Mouse (Mus musculus) hematopoietic stem cell, adult 5-6 weeks (primary cell): ENCODE data around the gene Prpf6. TPM values are rescaled to one million over a fixed set of nuclear protein-coding genes. Genes with fewer than 3 reads are reported as not detected.

Source experiments
- ATAC-seq, 2 experiments: fragments of 125-278 bp in 1 of 2; replicated peaks in 1 of 2; 2 replicates each; pipeline ENCODE4 v1.8.0; 2016 to 2017; ENCODE audit warnings: inconsistent platforms in 2 of 2, mild to moderate bottlenecking in 2 of 2, moderate number of reproducible peaks in 2 of 2, low read depth in 1 of 2, moderate TSS enrichment in 1 of 2; ENCODE audit not compliant: low FRiP score in 2 of 2, poor library complexity in 2 of 2, severe bottlenecking in 2 of 2, insufficient read depth in 1 of 2, low TSS enrichment in 1 of 2
- total RNA-seq: library from RNA; stranded (forward); fragments of 172-1452, 232-1000 nt; gene quantifications from 2 replicates; pipeline ENCODE4 v1.2.3, GENCODE M21; 2017

Prpf6 gene
- total RNA-seq, 1 experiment from 2014 or later: 120 TPM

DNA sequence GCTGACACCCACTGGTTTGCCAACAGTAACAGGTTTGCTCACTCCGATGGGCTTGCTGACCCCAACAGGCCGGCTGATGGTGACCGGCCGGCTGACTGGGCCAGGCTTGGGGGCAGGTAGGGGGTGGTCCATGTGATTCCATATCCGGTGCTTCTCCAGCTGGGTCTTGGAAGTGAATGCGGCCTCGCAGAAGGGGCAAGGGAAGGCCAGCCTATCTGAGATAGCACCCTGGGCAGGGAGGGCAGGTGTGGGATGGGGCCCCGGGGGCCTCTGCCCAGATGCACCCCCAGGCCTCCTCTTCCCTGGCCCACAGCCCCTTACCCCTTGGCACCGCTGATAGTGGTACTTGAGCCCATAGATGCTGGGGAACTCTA is 1.9 kb upstream of the Prpf6 start:
- no peak for ATAC-seq

DNA sequence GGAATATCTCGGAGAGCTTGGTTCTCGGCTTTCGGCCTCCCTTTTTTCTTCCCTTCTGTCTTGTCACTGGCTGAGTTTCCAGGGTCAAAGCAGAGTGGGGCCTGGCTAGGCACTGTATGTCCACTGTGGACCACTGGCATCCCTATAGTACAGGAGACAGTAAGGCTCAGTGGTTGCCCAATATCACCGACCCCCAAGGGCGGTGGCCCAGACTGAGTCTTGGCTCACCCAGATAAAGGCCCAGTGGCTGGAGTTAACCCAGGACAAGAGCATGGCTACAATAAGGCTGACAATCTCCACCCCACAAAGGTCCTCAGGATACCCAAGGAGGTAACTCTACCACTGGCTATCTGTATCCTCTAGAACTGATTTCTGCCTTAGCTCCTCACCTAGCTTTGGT is 1.2 kb upstream of the Prpf6 start:
- ATAC-seq: no peak

DNA sequence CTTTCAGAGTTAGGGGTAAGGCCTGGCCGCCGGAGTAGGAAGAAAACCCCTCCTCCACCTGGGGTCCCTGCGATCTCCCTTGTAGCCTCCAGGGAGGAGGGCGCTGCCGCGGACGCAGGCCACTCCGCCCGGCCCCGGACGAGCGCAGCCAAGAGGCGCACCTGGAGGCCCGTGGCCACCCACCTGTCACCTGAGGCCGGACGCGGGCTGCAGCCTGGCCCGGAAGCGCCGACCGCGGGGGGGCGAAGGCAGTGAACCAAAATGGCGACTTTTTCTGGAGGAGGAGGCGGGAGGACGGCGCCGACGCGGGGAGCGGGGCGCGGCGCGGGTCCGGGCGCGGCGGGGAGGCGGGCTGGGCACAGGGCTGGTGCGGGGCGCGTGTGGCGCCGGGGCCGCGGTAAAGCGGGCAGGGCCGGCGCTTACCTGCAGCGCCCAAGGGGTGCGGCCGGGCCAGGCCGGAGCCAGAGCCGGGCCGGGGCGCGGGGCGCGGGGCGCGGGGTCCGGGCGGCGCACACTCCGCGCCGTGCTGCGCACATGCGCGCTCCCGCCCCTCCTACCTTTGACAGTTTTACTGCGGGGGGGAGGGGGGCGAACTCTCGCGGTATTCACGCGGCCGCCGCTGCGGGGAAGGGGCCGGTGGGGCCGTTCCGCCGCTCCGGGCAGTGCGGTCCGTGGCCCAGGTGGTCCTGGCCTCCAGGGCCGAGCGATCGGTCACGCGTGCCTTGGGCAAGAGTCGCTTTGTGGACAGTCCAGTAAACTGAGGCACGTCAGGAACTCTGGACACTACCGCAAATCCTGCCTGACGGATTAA is 768 bp downstream of the Prpf6 start, which contains the start of gene Zfp512b:
Zfp512b (minus strand) TSS at position 573 of the 811 bp plus-strand sequence.
- ATAC-seq: peak in 1 of 2 experiments; percentile 24; a peak in 2 of 4 replicates

DNA sequence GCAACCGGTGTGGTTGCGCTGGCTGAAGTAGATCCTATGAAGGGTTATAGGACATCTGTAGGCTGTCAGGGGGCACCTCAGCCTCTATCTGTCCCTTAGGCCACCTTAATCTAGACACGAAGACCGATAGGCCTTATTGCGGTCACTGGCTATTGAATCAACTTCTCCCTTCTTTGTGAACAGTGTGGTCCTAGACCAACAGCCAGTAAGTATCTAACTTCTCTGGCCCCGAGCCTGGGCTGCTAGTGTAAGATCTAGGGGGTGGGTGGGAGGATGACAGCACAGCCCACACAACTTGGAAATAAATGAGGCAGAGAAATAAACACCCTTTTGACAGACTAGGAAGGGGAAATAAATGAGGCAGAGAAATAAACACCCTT is 1.4 kb downstream of the Prpf6 start:
- ATAC-seq: peak in 1 of 2 experiments; percentile 22; a peak in 2 of 4 replicates

DNA sequence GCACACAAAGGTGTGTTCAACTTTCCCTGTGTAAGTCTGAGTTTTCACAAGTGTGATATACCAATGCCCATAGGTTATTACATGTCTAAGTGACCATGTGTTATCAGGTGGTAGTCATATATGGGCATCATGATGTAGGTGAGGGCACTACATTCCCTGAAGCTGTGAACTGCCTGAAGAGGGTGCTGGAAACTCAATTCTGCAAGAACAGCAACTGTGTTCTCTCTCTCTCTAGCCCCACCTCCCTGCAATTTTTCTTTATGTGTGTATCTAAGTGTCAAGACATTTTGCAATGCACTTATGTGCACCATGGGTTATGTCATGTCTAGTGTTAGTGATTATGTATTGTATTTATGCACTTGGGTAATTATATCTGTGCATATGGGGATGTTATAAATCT is 2.3 kb downstream of the Prpf6 start:
- no peak for ATAC-seq

DNA sequence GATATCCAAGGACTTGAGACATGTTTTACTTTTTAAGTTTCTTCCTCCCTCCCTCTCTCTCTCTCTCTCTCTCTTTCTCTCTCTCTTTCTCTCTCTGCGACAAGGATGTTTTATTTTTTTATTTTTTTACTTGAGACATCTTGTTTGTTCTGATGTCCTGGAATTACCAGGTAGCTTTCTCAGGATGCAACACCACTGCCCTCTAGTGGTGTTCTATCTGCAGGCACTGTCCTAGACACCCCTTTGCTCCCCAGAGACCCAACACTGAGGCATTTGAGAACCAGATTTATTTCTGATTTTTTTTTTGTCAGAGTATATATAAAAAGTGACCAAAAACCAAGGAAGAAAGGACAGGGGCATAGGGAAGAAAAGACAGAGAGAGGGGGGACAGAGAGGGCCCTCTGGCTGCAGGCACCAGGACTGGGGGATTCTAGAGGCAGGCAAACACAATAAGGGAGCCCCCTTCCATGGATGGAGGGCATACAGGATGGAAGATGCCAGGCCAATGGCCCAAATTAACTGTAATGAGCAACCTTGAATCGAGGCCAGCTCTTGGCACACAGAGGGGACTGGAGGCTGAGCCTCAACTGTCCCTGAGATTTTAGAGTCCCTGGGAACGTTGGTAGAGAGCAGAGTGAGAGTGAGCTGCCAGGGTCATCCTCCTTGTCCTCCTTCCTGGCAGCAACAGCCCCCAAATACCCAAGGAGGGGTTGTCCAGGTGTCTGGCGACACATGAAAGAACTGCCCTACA is 3.5 kb downstream of the Prpf6 start:
- ATAC-seq: no peak

DNA sequence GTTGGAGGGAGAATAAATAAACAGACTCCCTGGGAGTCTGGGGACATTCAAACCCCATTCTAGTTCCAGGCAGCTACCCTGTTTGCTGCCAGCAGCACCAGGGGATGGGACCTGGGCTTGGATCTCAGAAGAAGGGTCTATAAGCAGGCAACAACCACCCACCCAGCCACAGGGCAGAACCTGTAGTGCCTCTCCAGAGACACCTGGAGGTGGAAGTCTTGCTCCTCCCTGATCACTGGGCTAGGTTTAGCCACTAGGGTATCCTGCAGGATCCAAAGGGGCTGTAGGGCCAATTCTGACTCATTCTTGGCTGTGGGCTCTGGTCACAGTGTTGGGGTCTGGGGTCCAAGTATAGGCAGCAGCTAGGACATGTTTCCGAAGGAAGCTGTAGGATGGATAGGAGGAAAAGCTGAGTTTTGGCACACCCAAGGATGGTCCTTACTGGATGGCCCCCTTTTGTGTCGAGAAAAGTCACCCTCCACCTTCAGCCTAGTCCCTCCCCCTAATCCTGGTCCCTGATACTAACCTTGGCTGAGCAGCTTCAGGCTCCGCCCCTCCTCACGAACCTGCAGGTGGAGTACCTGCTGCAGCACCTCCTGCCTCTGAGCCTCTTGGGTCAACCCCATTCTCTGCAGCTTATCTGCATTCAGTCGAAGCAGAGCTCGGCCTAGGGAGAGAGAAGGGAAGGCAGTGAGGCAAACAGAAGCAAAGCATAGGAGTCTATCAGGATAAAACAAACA is 4.7 kb downstream of the Prpf6 start:
- no peak for ATAC-seq

DNA sequence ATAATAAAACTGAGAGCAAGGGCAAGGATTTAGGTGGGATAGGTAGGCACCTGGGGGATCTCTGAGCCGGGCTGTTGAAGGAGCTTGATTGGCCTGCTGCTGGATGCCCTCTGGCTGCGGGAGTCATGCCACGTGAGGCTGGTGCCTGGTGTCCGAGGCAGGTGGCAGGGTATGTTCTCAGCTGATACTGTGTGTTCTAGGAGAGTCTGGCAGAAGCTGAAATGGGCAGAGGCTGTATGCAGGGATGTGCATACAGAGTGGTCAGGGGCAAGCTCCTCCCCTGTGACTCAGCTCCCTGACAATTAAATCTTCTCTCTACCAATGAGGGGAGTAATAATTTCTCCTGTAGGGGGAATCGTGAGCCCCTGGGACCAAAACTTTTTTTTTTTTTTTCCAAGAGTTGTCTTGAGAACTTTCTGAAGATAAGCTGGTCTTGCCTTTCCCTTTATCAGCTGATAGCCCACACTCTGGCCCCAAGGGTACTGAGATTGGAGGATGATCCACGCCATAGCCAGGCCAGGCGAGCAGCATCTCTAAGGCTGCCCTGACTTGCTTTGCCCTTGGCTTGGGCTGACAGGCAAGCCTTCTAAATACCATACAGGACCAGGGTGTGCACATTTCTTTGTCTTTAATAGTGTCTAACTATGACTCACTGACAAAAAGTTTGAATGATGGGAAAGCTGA is 5.9 kb downstream of the Prpf6 start:
- 0 out of 4 replicates have a peak, but pooled peaks of 1 of the 2 experiments have one; percentile 13 for ATAC-seq

DNA sequence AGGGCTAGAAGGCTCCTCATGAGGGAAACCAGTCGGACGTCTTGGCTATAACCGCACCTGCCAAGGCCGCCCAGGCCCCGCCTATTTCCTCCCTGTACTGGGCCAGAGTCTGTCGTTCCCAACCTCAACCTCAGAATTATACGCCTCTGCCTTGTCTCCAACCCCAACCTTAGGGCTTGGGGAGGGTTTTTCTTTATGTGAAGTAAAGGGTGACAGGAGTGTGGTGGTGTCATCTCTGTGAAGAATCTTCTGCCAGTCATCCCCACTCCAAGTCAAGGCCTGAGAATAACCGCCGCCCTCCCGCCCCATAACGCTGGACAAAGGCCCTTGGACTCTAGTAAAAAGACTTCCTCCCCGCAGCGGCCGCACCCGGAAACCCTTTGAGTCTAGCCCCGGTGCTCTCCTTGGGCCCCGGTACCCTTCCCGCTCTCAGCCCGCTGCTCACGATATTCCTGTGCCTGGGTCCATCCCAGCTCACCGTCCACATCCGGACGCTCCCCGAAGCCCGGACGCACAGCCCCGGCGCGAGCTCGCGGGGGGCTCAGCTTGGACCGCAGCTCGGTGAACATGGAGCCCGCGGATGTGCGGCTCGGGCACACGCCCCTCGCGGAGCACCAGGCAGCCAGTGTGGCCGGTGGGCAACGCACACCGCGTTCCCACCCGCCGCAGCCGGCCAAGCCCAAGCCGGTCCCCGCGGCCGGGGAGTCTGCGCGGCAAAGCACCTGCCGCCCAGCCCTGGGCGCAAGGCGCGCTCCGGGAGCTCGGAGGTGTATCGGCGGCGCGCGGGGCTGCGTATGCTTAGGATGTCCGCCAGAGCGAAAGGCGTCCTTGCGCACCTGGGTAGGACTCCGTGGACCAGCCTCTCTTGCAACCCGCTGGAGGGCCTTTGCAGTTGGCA is 7.0 kb downstream of the Prpf6 start, which contains the start of gene Samd10:
Samd10 (minus strand) TSS at position 759 of the 898 bp plus-strand sequence.
- peak; percentile 46 to 54 for ATAC-seq

DNA sequence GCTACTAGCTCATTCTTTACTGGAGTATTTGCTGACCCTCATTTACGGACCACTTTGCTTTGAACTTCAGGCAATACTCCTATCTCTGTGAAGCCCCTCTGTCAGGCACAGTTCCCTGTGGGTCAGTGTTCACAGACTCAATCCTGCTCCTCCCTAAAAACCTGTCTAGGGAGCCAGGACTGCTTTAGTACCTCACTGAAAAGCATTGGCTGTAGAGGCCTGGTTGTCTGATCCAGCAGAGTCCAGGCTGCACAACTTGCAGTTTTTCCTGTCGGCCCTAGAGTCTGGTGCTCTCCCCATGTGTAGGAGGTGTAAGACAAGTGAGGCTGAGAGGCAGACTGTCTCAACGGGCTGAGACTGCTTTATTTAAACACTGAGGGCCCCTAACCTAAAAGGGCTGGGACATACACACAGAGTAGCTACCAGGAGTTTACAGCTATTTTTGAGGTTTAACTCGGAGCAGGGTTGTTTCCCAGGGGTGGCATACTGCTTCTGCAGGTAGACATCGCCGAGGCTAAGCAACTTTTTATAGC is 8.6 kb downstream of the Prpf6 start:
- ATAC-seq: no peak

DNA sequence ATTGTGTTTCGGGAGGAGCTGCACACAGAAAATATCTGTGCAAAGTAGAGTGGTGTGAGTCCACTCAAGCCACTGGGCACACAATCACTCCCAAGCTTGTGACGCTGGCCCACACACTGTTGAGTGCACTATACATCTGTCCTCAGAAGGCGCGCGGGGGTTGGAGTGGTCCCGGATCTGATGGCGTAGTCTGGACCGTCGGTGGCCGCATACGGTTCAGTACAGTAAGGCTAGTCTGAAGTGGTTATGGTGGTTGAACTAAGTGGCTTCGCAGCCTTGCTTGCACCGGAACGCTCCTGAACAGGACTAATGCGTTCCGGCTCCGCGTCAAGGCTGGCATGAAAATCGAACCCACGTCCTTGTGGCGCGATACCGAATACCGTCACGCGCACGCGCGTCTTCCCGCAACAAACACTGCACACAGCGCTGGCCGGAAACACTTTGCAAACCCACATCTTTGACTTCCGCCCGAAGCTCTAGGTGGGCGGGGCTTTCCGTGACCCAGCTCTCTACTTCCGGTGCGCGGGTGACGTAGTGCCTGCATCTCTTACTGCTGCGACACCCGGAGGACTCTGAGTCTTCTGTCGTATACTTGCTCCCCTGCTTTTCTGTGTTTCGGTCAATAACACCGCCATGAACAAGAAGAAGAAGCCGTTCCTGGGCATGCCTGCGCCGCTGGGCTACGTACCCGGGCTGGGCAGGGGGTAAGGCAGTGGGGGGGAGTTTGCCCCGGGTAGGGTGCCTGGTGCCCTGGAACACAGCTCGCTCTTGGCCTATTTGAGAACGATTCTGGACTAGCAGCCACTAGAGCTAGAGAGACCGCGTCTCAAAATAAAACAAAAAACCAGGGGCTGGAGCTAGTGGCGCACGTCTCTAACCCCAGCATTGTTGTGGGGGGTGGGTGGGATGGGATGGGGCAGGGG is 9.4 kb downstream of the Prpf6 start:
- peak; percentile 83 to 90 for ATAC-seq

DNA sequence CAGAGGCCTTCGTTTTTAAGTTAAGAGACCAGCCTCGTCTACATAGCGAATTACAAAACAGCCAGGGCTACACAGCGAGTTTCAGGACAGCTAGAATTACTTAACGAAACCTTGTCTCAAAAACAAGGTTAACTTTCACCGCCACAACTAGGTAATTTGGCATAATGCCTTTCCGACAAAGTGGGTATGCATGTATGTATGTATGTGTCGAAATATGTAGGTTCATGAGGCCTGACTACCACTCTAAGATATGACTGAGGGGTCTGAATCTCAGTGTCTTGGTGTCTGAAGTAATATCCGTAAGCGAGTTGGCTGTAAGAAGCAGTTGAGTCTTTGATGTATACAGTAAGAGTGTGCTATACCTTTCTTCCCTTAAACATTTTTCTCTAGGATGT is 10.1 kb downstream of the Prpf6 start:
- ATAC-seq: no peak

DNA sequence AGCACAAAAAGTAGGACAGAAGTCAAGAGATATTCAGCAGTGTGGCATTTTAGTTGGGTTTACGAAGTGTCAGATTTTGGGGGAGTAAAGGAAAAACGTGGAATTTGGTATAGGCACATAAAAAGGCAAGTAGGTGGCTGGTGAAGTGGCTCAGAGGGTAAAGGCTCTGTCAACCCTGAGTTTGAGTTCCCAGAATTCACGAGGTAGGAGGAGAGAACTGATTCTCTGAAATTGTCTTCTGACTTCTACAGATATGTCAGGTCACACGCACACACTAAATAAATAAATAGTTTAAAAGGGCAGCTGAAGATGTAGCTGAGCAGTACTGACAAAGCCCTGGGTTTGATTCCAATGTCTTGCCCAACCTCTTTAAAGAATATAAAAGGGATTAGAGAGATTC is 10.7 kb downstream of the Prpf6 start:
- no peak for ATAC-seq

DNA sequence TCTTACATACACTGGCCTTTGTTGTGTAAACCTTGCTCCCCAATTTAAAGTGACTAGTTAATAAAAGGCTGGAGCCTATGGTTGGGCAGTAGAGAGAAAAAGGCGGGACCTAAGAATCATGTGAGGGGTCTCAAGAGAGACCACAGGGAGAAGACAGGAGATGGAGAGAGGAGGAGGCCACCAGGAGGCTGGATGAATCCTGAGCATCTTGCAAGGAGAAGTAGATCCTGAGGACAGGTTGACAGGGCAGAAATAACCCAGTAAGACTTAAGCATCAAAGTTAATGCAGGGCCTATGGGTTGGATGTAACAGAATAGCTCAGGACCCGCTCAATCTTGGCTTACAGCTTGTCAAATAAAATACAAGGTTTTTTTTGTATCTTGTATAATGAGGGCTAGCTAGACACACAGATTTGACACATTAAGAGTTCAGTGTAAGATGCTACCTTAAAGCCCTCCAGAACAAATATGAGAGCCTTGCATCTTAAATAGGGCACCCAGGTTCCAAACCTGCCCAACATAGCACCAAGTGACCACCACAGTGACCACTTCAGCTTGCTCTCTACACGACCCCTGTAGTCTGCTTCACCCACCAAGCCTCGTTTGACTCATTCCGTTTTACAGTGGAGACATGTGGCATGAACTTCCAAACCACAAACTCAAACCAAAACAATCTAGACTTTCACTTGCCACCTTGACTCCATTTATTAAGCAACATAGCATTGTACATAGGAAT is 27.3 kb downstream of the Prpf6 start:
- no peak for ATAC-seq

DNA sequence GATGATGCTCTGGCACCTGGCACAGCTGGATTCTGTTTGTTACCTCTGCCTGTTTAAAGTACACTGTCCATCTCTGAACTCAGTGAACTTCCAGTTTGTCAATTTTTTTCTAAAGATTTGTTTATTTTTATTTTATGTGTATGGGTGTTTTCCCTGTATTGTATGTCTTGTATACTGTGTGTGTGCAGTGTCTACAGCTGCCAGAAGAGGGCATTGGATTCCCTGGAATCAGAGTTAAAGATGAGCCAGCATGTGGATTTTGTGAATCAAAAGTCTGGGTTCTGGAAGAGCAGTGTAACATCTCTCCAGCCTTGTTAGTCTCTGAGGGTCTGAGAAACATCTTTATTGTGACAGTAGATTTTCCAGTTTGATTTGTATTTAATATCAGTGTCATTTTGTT is 31.7 kb downstream of the Prpf6 start:
- 0 out of 4 replicates have a peak, but pooled peaks of 1 of the 2 experiments have one; percentile 27 for ATAC-seq
